Mouse (Mus musculus): ENCODE results near the gene Phlpp1.

DNA sequence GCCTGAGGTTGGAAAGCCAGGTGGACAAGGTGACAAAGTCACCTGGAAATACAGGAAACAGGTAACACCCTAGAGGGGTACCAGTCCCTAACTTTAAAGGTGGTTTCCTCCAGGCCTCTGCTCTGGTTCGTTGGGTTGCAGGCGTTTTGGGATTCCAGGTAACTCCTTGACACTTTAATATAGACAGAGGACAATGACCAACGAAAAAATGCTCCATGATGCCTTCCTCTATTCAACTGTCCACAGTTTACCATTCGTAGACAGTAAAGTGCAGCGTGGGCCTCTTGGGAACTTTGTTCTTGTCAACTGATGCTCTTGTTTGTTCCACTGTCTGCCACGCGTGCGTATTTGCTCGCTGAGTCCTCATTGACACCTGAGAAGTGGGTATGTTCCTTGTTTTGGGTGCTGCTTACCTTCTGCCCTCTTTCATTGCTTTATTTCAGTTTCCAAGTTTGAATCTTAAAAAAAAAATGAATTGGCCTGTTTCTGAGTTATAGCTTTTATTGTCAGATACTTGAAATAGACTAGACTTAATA, 2.1 kb downstream of the Phlpp1 start:
- TF ChIP-seq POLR2A (IDR thresholded peaks at IDR 0.05; ENCODE audit: borderline replicate concordance, extremely low read depth, low read depth, low read length) (no peak), CTCF (IDR thresholded peaks at IDR 0.05; ENCODE audit: insufficient read depth, low read length) (no peak)

Measured in lung, adult 2 months (tissue).